Mouse (Mus musculus) thymus, postnatal 36 days (tissue): ENCODE data around the gene Zbtb17.

ENCODE experiments used
- DNase-seq, 2 experiments: peaks; one replicate each; pipeline ENCODE4 v3.0.0; 2022; ENCODE audit warnings: mixed read lengths in 2 of 2

Zbtb17 gene

DNA sequence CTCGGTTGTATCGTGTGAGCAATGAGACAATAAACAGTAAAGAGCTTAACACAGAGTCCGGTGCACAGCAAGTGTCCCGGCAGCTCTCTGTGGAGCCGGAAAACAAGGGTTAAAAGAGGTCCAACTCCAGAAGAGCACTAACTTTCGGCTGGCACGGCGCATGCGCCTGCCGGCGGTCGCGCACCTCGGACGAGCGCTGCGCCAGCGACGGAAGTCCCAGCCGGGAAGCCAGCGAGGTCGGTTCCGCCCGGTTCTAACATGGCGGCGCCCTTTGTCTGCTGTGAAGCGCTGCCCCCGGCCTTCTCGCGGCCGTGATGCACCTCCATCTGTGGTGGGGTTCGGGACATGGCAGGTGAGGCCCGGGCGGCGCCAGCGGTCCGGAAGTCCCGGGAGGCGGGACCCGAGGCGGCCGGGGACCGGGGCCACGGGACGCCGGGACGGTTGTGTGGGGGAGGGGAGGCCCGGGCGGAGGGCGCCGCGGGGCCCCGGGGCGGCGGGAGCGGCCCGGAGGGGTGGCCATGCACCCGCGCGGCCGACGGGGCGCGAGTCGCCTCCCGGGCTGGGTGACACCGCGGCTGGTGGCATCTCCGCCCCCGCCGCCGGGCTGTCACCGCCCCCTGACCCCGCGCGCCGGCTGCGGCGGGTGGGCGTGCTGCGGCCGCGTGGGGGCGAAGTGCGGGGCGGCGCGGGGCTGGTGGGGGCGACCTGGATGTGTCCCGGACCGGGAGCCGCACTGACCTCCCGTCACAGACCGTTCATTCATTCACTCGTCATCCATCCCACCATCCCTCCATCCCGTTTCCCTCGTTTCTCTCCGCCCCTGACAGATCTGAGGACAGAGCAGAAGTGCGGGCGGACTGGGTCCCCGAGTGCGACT lies at the start of gene Zbtb17:
Zbtb17 (plus strand) TSS at position 204 of the 877 bp plus-strand sequence.
- peak; percentile 89 to 92 for DNase-seq

DNA sequence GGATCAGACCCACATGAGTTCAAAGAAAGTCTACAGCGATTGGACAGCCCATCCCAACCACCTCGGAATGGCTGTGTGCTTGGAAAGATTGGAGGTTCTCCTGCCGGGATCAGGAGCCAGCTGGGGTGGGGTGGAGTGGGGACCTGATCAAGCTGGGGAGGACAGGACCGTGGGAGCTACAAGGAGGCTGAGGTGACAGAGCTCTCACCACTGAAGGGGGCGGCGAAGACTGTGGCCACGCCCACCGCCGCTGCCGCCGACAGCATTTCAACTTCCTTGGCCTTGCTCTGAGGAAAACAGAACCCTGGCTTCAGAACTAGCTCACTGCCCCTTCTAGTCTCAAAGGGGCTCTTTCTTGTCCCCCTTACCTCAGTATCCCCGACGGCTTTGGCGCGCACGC lies 49.7 kb upstream of the Zbtb17 start:
- no peak for DNase-seq

DNA sequence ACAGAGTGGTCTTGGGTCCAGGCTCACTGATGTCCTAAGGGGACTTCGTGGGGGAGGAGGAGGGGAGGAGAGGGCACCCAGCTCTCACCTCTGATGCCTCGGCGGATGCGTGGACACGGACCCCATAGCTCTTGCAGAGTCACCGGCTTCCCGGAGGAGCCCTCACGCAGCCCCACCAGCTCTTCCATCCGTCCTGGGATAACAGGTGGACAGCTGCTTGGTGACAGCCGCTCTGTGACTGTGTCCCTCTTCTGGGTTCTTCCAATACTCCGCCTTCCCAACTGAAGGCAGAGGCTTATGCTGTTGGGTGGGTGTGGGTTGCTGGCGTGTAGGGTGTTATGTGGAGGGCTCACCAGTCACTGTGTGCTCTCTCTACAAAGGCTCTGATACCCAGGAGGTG lies 46.6 kb upstream of the Zbtb17 start:
- DNase-seq, result no peak

DNA sequence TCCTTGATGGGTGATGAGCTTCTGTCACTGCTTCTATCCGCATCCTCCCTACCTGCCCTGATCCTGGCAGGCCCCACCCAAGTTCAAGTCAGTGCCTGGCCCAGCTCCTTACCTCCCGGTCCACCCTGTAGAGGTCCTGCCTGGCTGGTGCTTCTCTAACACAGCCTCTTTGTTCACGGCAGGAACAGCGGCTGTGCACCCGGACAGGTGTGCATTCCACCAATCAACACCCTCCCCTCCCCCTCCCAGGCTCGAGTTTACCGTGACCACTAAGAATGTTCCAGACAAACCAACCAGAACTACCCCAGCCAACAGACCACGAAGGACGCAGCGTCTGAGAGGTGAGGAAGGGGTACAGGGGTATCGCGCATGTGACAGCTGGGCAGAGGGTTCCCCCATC lies 45.9 kb upstream of the Zbtb17 start, which contains the start of gene Clcnka:
Clcnka (minus strand) TSS at position 180 of the 400 bp plus-strand sequence.
- no peak for DNase-seq

DNA sequence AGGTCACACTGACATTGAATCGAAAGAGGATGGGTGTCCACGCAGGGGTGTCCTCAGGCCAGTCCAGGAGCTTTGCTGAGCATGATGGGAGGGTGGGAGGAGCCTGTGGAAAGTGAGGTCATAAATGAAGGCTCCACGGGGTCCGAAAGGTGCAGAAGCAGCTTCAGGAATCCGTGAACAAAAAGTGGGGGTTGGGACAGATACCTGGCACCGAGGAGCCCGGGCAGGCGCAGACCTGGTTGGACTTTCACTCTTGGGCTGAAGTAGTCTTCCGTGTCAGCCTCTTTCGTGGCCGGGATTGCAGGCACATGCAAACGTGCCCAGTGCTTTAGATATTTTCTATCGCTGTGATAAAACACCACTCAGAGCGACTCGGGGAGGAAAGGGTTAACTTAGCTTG lies 44.3 kb upstream of the Zbtb17 start:
- no peak for DNase-seq

DNA sequence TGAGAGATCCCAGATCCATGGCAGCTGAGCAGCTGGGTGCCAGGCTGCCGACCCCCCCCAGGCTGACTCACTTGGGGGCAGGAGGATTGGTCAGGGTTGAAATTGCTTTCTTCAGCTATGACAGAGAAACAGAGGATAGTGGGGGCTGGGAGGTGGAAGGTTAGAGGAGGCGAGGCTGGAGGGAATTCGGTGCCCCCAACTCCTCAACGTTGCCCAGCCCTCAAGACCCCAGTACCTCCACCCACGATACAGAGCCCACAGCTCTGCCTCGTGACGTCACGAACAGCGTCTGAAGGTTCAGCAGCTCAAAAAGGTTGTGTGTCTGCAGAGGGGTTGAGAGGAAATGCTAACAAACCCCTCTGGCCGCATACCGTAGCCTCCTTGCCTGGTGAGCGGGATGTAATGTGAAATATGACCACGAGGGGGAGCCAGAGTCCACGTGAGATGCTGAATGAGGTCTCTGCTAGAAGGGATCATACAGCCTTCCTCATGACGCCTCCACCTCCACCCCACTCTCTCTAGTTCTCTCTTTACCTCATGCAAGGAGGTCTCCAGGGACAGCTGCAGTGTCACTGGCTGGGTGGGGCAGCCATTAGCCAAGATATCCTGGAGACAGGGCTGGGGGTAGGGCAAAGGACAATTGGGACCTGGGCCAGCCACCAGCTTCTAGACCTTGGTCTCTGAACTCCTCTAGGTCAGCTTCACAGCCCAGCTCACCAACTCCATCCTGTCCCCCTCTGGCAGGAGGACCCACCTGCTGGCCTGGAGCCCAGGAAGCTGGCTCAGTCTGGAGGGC lies 39.7 kb upstream of the Zbtb17 start:
- peak; percentile 81 to 83 for DNase-seq

DNA sequence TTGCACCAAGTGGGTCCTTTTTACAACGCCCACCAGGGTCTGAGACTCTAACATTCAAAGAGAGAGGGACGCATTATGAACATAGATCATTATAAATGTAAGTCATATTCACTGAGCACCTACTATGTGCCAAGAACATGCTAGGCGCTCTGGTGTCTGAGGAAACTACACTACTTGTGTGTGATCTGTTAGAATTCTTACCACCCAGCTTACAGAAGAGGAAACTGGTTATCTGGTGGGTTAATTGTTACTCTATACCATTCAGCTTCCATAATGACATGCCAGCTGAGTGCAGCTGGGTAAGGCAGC lies 39.2 kb upstream of the Zbtb17 start:
- DNase-seq, result no peak

DNA sequence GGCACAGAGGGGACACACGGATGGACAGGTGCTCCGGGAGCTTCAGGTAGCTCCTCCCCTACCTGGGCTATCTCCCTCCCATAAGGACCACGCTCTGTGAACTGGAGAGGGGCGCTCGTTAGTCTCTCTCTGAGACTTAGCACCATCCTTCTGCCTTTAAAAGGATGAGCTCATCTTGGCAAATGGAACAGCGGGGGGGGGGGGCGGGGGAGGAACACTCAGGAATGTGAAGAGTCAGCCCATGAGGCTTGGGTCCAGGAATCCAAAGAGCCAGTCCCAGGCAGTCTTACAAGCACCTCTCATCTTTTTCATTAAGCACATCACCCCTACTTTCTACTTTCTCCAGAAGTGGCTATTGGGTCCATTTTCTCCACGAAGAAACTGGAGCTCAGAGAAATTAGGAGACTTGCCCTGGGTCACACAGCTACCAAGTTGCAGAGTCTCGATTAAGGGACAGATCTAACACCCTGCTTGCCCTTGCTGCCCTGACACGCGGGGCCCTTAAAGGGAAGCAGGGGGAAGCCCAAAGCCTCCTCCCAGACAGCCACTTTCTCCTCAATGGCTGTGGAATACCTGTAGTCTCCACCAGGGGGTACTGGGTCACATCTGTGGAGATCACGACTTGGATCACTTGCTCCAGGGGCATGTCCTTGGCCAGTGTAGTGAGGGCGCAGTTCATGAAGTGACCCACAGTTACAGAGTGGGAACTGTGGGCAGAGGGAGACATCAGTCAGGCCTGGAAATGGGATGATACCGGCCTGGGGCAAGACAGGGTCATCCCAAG lies 37.7 kb upstream of the Zbtb17 start:
- DNase-seq, result peak; percentile 32 to 40

DNA sequence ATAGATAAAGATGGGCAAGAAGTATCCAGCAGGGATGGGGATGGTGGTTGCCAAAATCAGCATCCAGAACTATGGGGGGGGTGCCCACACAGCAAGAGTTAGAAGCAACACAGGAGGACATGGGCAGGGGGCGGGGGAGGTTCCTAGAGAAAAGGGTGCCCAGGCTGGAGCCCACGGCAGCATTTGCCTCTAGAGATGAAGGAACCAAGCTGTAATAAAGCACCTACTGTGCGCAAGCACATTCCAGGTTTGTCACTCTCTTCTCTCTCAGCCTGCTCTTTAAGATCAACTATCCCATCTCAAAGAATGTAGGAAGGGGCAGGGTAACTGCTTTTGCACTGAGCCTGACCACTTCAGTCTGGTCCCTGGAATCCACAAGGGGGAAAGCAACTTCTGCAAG lies 35.9 kb upstream of the Zbtb17 start:
- no peak for DNase-seq

DNA sequence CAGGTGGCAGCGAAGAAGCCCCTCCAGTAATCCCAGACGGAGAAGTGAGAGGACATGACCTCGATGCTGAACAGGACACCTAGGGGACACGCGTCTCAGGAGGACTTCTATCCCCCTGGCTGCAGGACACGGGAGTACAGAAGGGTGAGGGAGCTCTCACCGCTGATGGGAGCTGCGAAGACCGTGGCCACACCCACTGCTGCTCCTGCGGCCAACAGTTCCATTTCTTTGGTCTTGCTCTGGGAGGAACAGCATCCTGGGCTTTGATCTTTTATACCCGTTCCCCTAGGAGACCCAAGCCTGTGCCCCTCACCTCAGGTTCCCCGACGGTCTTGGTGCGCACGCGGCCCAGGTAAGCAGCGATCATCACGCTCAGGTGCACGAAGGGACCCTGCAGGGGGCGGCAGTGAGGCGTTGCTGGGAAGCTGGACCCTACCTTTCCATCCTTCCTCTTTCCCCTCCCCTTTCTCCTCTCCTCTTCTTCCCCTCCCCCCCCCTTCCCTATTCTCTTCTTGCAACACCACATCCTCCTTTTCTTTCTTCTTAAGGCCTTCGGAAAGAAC lies 32.9 kb upstream of the Zbtb17 start:
- DNase-seq, result no peak

DNA sequence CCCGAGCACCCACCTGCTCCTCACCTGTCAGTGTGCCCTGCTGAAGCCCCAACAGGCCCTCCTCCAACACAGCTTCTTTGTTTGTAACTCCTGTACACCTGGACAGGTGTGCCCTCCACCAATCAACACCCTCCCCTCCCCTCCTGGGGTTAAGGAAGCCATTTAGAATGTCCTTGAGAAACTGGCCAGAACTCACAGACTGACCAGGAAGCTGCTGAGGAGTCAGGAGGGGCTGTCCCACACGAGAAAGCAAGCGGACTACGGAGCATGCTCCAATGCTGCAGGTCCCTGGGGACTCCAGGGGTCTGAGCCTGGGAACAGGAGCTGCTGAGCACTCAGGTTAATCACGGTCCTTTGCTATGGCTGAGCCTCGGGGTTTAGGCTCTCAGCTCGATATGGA lies 28.5 kb upstream of the Zbtb17 start, which contains the start of gene Clcnkb:
Clcnkb (minus strand) TSS at position 91 of the 400 bp plus-strand sequence.
- no peak for DNase-seq

DNA sequence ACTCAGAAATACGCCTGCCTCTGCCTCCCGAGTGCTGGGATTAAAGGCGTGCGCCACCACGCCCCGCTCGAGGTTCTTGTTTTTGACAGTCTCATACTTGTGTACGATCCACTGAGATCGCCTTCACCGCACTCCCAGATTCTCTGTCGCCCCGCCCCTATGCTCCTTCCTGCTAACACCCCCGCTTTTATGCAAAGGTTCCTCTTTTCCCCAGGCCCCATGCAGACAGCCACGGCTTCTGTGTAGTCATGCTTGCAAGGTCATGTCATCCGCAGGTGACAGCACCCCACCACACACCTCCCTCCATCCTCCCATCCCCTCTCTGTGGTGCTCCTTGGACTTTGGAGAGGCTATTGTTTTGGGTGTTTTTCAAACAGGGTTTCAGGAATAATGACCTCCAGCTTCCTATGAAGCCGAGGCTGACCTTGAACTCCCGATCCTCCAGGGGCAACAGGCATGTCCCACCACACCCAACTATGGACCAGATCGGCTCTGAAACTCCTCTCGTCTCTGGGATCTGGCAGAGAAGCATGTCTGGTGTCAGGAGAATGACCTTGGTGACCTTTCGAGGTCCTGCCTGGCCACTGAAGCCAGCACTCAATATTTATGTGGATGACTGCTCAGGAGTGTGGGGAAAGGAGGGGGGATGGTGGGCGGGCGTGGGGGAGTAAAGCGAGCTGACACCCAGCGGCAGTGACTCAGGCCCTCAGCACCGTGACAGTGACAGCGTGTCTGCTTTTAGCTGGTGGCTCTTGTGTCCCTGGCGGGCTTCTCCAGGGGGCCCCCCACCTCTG lies 24.9 kb upstream of the Zbtb17 start:
- DNase-seq, result no peak

DNA sequence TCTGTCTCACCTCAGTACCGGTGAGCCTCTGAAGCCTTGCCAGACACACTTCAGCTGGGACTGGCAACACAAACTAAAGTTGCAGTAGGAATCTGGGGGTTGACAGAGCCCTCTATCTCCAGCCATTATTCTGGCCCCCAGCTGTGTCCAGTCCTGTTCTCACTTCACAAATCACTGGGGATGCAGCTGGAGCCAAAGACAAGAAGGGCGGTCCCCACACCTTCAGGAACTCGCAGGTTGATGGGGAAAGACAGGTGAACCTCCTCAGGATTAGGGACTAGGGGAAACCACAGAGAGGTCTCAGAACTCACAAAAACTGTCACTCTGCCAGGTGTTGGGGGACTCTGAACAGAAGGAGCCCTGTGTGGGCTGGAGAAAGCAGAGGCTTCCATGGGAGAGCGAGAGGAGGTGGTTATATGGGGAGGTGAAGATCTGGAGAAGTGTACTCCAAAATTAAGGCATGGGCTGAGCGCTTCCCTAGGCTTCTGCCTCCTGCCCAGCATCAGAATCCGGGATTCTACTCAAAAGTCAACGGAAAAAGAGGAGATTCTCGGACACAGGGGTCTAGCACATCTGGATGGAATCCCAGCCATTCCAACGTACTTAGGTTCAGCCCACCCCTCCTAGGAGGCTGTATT lies 24.1 kb upstream of the Zbtb17 start, which contains the start of gene Hspb7:
Hspb7 (plus strand) TSS at position 588 of the 638 bp plus-strand sequence.
- DNase-seq, result no peak

DNA sequence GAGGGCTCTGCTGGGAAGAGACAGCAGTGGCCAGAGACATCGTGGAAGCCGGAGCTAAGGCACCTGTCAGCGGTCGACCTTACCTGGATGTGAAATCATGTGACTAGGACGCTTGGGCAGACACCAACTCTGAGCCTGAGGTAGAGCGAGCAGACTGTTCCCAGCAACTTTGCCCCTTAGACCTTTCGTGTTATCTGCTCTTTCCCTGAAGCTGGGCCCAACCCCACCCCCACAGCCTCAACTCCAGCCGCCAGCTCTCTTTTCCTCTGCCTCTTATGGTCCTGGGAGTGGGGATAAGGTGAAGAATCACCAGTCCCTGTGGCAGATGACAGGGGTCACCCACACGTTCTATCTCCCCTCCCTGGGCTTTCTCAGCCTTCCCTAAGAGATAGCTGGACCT lies 23.6 kb upstream of the Zbtb17 start:
- DNase-seq, result no peak

DNA sequence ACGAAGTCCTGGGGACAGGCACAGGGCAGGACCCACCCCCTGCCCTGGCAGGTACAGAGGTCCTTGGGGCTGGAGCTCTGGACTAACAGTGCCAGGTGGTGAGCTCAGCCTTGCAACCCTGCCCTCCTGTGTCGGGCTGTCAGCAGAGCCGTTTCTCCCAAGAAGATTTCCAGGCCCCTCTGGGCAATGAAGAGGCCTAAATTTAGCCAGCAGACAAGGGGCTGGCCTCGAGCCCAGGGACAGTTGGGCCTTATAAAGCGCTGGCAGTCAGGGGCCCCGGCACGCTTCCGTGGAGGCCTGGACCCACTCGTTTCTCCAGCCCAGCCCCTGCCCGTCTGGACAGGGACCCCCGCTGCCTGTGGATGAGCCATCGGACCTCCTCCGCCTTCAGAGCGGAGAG lies 23.0 kb upstream of the Zbtb17 start:
- no peak for DNase-seq

DNA sequence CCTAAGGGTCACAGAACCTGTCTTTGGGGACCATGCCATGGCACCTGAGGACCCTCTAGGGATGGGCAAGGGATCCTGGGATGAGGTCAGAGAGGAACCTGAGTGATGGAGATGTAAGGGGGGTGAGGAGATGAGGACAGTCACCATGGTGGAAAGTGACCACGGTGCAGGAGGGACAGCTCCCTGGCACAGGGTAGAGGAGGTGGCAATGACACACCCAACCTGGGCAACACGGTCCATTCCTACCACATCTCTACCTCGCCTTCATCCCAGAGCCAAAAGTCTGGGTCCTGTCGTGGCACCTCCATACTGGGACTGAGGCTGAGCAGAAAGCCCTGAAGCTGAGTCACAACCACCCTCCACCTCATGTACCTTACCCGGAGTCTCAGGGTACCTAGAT lies 21.6 kb upstream of the Zbtb17 start:
- no peak for DNase-seq

DNA sequence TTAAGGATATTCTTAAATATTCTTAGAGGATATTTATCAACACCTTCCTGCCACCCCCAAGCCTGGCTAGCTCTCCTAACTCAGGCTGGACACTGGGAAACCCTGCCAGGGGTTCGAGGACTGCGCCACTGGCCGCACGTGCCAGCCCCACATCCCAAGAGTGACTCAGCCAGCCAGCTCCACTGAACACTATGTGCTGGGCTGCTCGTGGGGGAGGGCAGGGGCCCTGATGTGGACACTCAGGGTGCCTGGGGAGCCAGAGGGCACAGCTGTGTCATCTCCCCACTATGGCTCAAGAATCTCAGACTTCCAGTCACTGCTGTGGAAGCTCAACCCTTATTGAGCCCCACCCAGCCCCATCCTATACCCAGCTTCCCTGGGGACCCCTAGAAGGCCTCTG lies 21.2 kb upstream of the Zbtb17 start:
- DNase-seq, result no peak

DNA sequence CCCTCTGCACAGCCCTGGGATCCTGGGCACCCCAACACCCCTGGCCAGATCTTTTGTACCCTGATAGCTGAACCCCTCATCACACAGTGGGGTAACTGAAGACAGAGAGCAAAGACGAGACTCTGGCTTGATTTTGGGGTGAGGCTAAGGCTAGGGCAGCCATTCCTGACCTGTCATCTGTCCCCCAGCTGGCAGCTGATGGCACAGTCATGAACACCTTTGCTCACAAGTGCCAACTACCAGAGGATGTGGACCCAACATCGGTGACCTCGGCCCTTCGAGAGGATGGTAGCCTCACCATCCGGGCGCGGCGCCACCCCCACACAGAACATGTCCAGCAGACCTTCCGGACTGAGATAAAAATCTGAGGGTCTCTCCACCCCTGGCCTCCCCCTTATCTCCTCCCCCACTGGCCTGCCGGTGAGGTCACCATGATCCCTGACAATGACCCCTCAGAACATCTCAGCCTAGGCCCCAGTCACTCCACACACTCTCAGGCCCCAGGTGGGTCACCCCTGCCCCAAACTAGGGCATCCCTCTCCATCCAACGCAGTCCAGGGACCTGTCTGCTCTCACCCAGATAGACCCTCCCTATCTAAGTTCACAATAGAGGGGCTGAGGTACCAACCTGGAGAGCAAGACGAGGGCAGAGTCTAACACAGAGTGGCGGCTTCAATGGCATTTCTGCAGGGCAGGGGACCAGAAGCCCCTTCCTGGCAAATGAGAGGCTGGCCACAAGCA lies 20.6 kb upstream of the Zbtb17 start:
- no peak for DNase-seq

DNA sequence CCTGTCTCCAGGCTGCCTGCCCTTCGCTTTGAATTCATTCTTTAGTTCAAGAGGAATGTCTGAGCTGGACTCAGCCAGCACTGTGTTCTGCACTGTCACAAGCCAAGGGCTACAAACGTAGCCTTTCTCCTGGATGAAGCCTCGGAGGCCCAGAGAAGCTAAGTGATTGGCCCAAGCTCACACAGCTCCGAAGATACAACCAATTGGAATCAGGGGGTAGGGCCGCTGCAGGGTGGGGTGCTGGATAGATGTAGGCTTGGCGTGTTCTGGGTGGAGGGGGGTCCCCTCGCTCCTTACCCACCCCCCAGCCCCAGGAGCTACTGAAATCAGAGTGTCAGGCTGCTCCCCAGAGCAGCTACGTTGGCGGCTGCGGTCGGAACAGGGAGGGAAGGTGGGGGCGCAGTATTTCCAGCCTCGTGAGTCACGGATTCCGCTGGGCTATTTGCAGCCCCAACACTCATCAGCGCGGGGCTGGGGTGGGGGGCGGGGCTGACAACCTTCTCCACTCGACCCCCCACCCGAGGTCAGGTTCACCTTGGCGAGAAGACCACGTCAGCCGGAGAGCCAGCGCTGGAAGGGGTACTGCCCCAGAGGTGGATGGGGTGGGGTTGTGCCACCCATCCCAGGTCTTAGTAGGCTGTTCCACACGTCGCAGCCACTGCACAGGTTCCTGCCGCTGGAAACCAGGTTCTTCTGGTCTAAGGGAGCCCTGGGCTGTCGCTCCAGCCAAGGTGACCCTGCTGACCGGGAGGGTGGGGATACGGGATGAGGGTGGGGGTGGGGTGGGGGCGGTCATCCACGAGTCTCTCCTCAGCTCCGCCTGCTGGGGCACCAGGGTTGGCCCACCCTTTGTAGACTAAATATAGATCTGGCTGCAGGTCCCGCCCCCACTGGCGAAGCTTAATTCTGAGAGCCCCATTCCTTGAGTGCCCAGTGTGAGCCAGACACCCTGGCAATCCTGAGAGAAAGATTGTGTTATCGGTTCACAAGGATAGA lies 18.7 kb upstream of the Zbtb17 start:
- DNase-seq, result peak; percentile 33 to 57
